Mouse (Mus musculus): ENCODE measurements around the gene Dctn5. TPM values are rescaled to one million over a fixed set of nuclear protein-coding genes. Genes with fewer than 3 reads are reported as not detected.

Gene Dctn5
- polyA plus RNA-seq, 1 experiment from 2014 or later = 108 TPM

- peaks cover 65% of the 10 kb centered on the region for H3K36me3 ChIP-seq
Measured at GRCm38 (mm10) chr7:122126946-122127345, 5.9 kb upstream of the Dctn5 start.

GRCm38 (mm10) chr7:122131834-122132233 lies 1.0 kb upstream of the Dctn5 start:
- ATAC-seq (ENCODE audit: insufficient number of reproducible peaks, insufficient read depth, low FRiP score, low TSS enrichment, low read depth) = no peak
- H3K4me2 ChIP-seq = peak overlapping the region; percentile 81
- H3K27me3 ChIP-seq = no peaks in the 10 kb centered on the region
- H3K9ac ChIP-seq (replicated peaks) = peak overlapping the region; percentile 82
- H3K27ac ChIP-seq = no peak overlapping the region
- peaks cover 8% of the 10 kb centered on the region; the same call in 1 of the 2 replicates for H3K4me1 ChIP-seq (replicated peaks)
- no peaks in the 10 kb centered on the region for H3K9me3 ChIP-seq
- peaks cover 51% of the 10 kb centered on the region for H3K36me3 ChIP-seq
- H3K4me3 ChIP-seq (replicated peaks) = peak overlapping the region; percentile 85

More at GRCm38 (mm10) chr7:122126946-122127345, 5.9 kb upstream of the Dctn5 start:
- 95% methylated on average over 11 of the region's 11 CpGs for WGBS
- Histone ChIP-seq H3K9me3 (no peaks in the 10 kb centered on the region), H3K9ac (replicated peaks) (no peak overlapping the region), H3K27me3 (no peaks in the 10 kb centered on the region), H3K4me1 (replicated peaks) (0 out of 2 replicates have a peak, but pooled peaks cover 4% of the 10 kb centered on the region), H3K4me2 (no peak overlapping the region), H3K27ac (no peak overlapping the region), H3K4me3 (replicated peaks) (no peak overlapping the region)
- no peak for ATAC-seq (ENCODE audit: insufficient number of reproducible peaks, insufficient read depth, low FRiP score, low TSS enrichment, low read depth)

GRCm38 (mm10) chr7:122133338-122133625 lies 441 bp downstream of the Dctn5 start:
- Histone ChIP-seq H3K4me2 (peak overlapping the region; percentile 81), H3K9ac (replicated peaks) (peak overlapping the region; percentile 82), H3K9me3 (no peaks in the 10 kb centered on the region), H3K4me1 (replicated peaks) (peaks cover 8% of the 10 kb centered on the region; the same call in 1 of the 2 replicates), H3K27me3 (no peaks in the 10 kb centered on the region), H3K36me3 (peaks cover 49% of the 10 kb centered on the region), H3K27ac (no peak overlapping the region), H3K4me3 (replicated peaks) (peak overlapping the region; percentile 85)
- peak; percentile 24; the same call in 1 of the 2 replicates for ATAC-seq (ENCODE audit: insufficient number of reproducible peaks, insufficient read depth, low FRiP score, low TSS enrichment, low read depth)
- 16% methylated on average over 8 of the region's 8 CpGs for WGBS

DNA sequence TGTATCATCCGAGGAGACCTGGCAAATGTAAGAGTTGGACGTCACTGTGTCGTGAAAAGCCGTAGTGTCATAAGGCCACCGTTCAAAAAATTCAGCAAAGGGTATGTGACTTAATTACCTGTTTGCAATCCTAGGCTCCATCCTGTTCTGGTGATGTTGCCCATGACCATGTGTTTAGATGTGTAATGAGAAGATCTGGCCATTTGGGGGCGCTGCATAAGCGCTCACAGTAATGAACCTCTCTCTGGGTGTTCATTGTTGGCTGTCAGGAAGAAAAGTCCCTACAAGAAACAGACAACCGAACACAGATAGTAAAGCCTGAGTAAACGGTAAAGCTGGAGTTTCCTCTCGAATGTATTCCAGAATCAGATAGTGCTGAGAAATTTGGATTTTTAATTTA lies 2.2 kb downstream of the Dctn5 start:
- H3K36me3 ChIP-seq = peaks cover 57% of the 10 kb centered on the region
- no peak overlapping the region for H3K4me3 ChIP-seq (replicated peaks)
- no peak overlapping the region for H3K9ac ChIP-seq (replicated peaks)
- H3K4me2 ChIP-seq = no peak overlapping the region
- ATAC-seq (ENCODE audit: insufficient number of reproducible peaks, insufficient read depth, low FRiP score, low TSS enrichment, low read depth) = no peak
- H3K4me1 ChIP-seq (replicated peaks) = peaks cover 8% of the 10 kb centered on the region; the same call in 1 of the 2 replicates
- no peaks in the 10 kb centered on the region for H3K9me3 ChIP-seq
- no peak overlapping the region for H3K27ac ChIP-seq
- H3K27me3 ChIP-seq = no peaks in the 10 kb centered on the region
- WGBS = 72% methylated on average over 10 of the region's 10 CpGs

DNA sequence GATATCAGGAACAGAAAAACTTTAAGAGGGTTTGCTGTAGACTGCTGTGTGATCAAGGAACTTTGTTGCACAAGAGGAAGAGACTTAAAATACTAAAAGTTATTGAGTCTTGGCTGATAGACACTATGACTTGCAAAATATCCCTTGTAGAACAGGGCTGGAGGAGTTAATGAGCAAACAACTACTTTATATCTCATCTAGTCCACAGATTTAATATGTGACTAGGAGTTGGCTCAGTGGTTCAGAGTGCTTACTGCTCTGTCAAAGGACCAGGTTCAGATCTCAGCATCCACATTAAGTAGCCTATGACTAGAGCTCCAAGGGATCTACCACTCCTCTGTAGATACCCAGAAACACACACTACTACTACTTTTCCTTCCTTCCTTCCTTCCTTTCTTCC lies 4.2 kb downstream of the Dctn5 start:
- Histone ChIP-seq H3K27ac (no peak overlapping the region), H3K4me2 (no peak overlapping the region), H3K36me3 (peaks cover 77% of the 10 kb centered on the region), H3K9me3 (no peaks in the 10 kb centered on the region), H3K4me3 (replicated peaks) (no peak overlapping the region), H3K4me1 (replicated peaks) (peaks cover 5% of the 10 kb centered on the region; the same call in 1 of the 2 replicates), H3K27me3 (no peaks in the 10 kb centered on the region), H3K9ac (replicated peaks) (no peak overlapping the region)
- ATAC-seq (ENCODE audit: insufficient number of reproducible peaks, insufficient read depth, low FRiP score, low TSS enrichment, low read depth) = no peak

DNA sequence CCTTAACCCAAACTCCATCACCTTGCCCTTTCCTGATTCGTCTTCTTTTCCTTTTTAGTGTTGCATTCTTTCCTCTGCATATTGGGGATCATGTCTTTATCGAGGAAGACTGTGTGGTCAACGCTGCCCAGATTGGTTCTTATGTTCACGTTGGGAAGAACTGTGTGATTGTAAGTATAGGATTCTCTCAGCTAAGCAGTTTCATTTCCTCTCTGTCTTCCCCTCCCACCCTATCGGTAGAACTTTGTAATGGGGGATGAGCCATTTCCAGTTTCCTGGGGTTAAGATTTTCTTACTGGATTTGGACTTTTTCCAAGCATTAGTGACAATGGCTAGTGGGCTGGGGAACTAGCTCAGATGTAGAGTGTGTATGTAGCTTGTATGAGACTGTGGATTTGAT lies 5.3 kb downstream of the Dctn5 start:
- Histone ChIP-seq H3K36me3 (peaks cover 87% of the 10 kb centered on the region), H3K4me2 (no peak overlapping the region), H3K9me3 (no peaks in the 10 kb centered on the region), H3K27me3 (no peaks in the 10 kb centered on the region), H3K27ac (no peak overlapping the region), H3K9ac (replicated peaks) (no peak overlapping the region), H3K4me3 (replicated peaks) (no peak overlapping the region), H3K4me1 (replicated peaks) (peaks cover 5% of the 10 kb centered on the region; the same call in 1 of the 2 replicates)
- WGBS = 92% methylated on average over 5 of the region's 5 CpGs
- no peak for ATAC-seq (ENCODE audit: insufficient number of reproducible peaks, insufficient read depth, low FRiP score, low TSS enrichment, low read depth)

DNA sequence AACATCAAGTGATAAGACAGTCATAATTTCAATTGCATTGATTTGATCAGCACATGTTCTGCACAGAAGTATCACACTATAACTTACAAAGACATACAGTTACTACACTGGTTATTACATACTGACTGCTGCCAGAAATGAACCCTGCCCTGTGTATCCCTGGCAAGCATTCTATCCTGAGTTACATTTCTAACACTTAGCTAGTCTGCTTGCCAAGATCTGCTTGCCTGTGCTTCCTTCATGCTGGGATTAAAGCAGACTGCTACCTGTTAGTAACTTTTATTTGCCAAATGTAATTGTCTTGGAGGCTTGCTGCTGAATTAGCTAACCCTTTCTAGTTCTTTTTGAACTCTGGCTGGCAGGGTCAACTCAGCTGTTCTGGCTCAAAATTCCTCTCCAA lies 8.2 kb downstream of the Dctn5 start:
- no peak for ATAC-seq (ENCODE audit: insufficient number of reproducible peaks, insufficient read depth, low FRiP score, low TSS enrichment, low read depth)
- Histone ChIP-seq H3K27me3 (no peaks in the 10 kb centered on the region), H3K27ac (no peak overlapping the region), H3K4me2 (no peak overlapping the region), H3K9ac (replicated peaks) (no peak overlapping the region), H3K9me3 (no peaks in the 10 kb centered on the region), H3K4me1 (replicated peaks) (no peaks in the 10 kb centered on the region), H3K36me3 (peaks cover 96% of the 10 kb centered on the region), H3K4me3 (replicated peaks) (no peak overlapping the region)

GRCm38 (mm10) chr7:122152473-122152872 lies 19.6 kb downstream of the Dctn5 start:
- Histone ChIP-seq H3K9ac (replicated peaks) (no peak overlapping the region), H3K27me3 (no peaks in the 10 kb centered on the region), H3K4me2 (no peak overlapping the region), H3K27ac (no peak overlapping the region), H3K4me1 (replicated peaks) (no peaks in the 10 kb centered on the region), H3K9me3 (no peaks in the 10 kb centered on the region), H3K36me3 (peaks cover 29% of the 10 kb centered on the region), H3K4me3 (replicated peaks) (no peak overlapping the region)
- 88% methylated on average over 4 of the region's 4 CpGs for WGBS
- ATAC-seq (ENCODE audit: insufficient number of reproducible peaks, insufficient read depth, low FRiP score, low TSS enrichment, low read depth) = no peak

DNA sequence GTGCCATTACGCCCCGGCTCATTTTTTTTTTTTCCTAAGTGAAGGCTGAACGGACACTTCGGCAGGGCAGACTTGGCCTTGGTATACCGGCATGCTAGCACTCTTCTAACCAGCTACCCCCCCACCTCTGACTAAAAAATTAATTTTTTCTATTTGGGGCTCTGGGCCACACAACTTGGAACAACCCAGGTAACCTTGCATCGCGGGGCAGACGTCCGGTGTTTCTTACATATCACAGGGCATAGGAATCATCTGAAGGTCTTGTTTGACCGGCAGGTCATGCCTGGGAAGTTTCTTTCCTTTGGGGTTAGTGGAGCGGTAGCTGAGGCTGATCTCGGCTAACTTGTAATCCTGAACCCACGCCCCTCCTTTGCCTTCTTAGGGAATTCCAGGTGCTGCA lies 25.6 kb downstream of the Dctn5 start:
- Histone ChIP-seq H3K9ac (replicated peaks) (peak overlapping the region; percentile 69), H3K9me3 (no peaks in the 10 kb centered on the region), H3K4me3 (replicated peaks) (peak overlapping the region; percentile 72), H3K27ac (peak overlapping the region; percentile 91), H3K27me3 (no peaks in the 10 kb centered on the region), H3K36me3 (peaks cover 30% of the 10 kb centered on the region), H3K4me1 (replicated peaks) (peaks cover 31% of the 10 kb centered on the region), H3K4me2 (peak overlapping the region; percentile 77)
- ATAC-seq (ENCODE audit: insufficient number of reproducible peaks, insufficient read depth, low FRiP score, low TSS enrichment, low read depth) = no peak
- WGBS = 5% methylated on average over 13 of the region's 13 CpGs

GRCm38 (mm10) chr7:122158915-122159902 lies 26.4 kb downstream of the Dctn5 start, which contains the start of gene Plk1:
Gene Plk1, plus strand, starts transcription at chr7:122159439.
- peak within 1 kb of the TSS; percentile 91 for H3K27ac ChIP-seq
- ATAC-seq (ENCODE audit: insufficient number of reproducible peaks, insufficient read depth, low FRiP score, low TSS enrichment, low read depth) = peak; percentile 87
- H3K36me3 ChIP-seq = peaks cover 35% of the 10 kb centered on the region
- under 1% methylated on average over 63 of the region's 63 CpGs for WGBS
- peak within 1 kb of the TSS; percentile 72 for H3K4me3 ChIP-seq (replicated peaks)
- H3K27me3 ChIP-seq = no peaks in the 10 kb centered on the region
- no peaks in the 10 kb centered on the region for H3K9me3 ChIP-seq
- peak within 1 kb of the TSS; percentile 70 for H3K9ac ChIP-seq (replicated peaks)
- H3K4me1 ChIP-seq (replicated peaks) = peaks cover 31% of the 10 kb centered on the region
- H3K4me2 ChIP-seq = peak within 1 kb of the TSS; percentile 77

GRCm38 (mm10) chr7:122160037-122160436 lies 27.2 kb downstream of the Dctn5 start:
- Histone ChIP-seq H3K36me3 (peaks cover 43% of the 10 kb centered on the region), H3K27me3 (no peaks in the 10 kb centered on the region), H3K4me3 (replicated peaks) (peak overlapping the region; percentile 72), H3K4me2 (peak overlapping the region; percentile 77), H3K4me1 (replicated peaks) (peaks cover 31% of the 10 kb centered on the region), H3K9ac (replicated peaks) (peak overlapping the region; percentile 70), H3K27ac (peak overlapping the region; percentile 91; the same call in 1 of the 2 replicates), H3K9me3 (no peaks in the 10 kb centered on the region)
- ATAC-seq (ENCODE audit: insufficient number of reproducible peaks, insufficient read depth, low FRiP score, low TSS enrichment, low read depth) = no peak
- under 1% methylated on average over 12 of the region's 12 CpGs for WGBS

Measured in limb, embryonic 12.5 days (tissue).